Mouse (Mus musculus) G1E (cell line): ENCODE data around the gene Disc1. TPM values are rescaled to one million over a fixed set of nuclear protein-coding genes. Genes with fewer than 3 reads are reported as not detected.

Experiments used
- ATAC-seq: 2 replicates; pipeline ENCODE4 v1.8.0; 2016; ENCODE audit warnings: mild to moderate bottlenecking; ENCODE audit not compliant: insufficient number of reproducible peaks, poor library complexity, low FRiP score, severe bottlenecking; ENCODE audit errors: extremely low read depth
- DNase-seq: peaks from one replicate; pipeline ENCODE4 v3.0.0; 2012; ENCODE audit warnings: low spot score
- H3K27me3 ChIP-seq: 2 replicates; pipeline ENCODE4 v1.6.1; 2012; ENCODE audit warnings: mild to moderate bottlenecking, low read length, inconsistent platforms; ENCODE audit not compliant: insufficient read depth
- H3K36me3 ChIP-seq: replicated peaks from 2 replicates; pipeline ENCODE3; 2012; ENCODE audit warnings: mild to moderate bottlenecking, inconsistent platforms
- H3K4me1 ChIP-seq: 2 replicates; pipeline ENCODE4 v1.6.1; 2012; ENCODE audit warnings: low read depth, low read length, inconsistent platforms, mixed read lengths; ENCODE audit not compliant: insufficient read depth
- H3K4me3 ChIP-seq: 2 replicates; pipeline ENCODE4 v1.5.1; 2012; ENCODE audit warnings: low read depth, mild to moderate bottlenecking, inconsistent platforms, low read length, moderate library complexity, mixed read lengths
- H3K9me3 ChIP-seq: replicated peaks from 2 replicates; pipeline ENCODE4 v1.6.1; 2012; ENCODE audit warnings: inconsistent platforms
- CTCF ChIP-seq: IDR thresholded peaks from 2 replicates; pipeline ENCODE4 v1.5.1; 2012; ENCODE audit warnings: low read depth, low read length, inconsistent platforms, mixed read lengths
- GATA1 ChIP-seq: IDR thresholded peaks from 2 replicates; pipeline ENCODE4 v1.6.1; 2012; ENCODE audit warnings: borderline replicate concordance, low read length, inconsistent platforms, mixed read lengths
- GATA2 ChIP-seq: IDR thresholded peaks from 2 replicates; pipeline ENCODE4 v1.6.1; 2012; ENCODE audit warnings: low read depth, low read length, inconsistent platforms, borderline replicate concordance
- POLR2AphosphoS5 ChIP-seq: IDR thresholded peaks from 2 replicates; pipeline ENCODE4 v1.6.1; 2012; ENCODE audit warnings: low read depth, low read length, inconsistent platforms; ENCODE audit not compliant: insufficient replicate concordance
- TAL1 ChIP-seq: conservative IDR thresholded peaks from 2 replicates; pipeline ENCODE4 v1.6.1; 2012; ENCODE audit warnings: low read depth, low read length, inconsistent platforms, mixed read lengths
- polyA plus RNA-seq: library from polyadenylated mRNA; stranded (reverse); fragments of >175 nt; gene quantifications from 2 replicates; pipeline ENCODE4 v1.2.3, GENCODE M21; 2012
- total RNA-seq, 2 experiments: library from RNA; stranded (forward) in 1 of 2; stranded (reverse) in 1 of 2; fragments of 200-1000 nt in 1 of 2; fragments of >200 nt in 1 of 2; fragmentation: Nextera tagmentation in 1 of 2; gene quantifications; 2 replicates each; pipeline ENCODE4 v1.2.3; 2014 to 2017

Gene Disc1
- total and polyA plus RNA-seq, 3 experiments, result not detected

- Histone ChIP-seq H3K4me1 (no peaks in the 10 kb centered on the region), H3K36me3 (no peaks in the 10 kb centered on the region), H3K9me3 (peaks cover 65% of the 10 kb centered on the region), H3K27me3 (no peaks in the 10 kb centered on the region), H3K4me3 (no peak overlapping the region)
- no peak for DNase-seq
- no peak for ATAC-seq
- TF ChIP-seq GATA1, result no peak
- TF ChIP-seq TAL1, result no peak
- TF ChIP-seq GATA2, result no peak
- TF ChIP-seq CTCF, result no peak
- no peak for TF ChIP-seq POLR2AphosphoS5
Measured at GRCm38 (mm10) chr8:125272089-125272866, 218.3 kb downstream of the Disc1 start.

- H3K4me1 ChIP-seq, result no peaks in the 10 kb centered on the region
- DNase-seq, result no peak
- H3K9me3 ChIP-seq, result peaks cover 71% of the 10 kb centered on the region
- H3K27me3 ChIP-seq, result no peaks in the 10 kb centered on the region
- H3K36me3 ChIP-seq, result no peaks in the 10 kb centered on the region
- no peak for ATAC-seq
- no peak overlapping the region for H3K4me3 ChIP-seq
- no peak for TF ChIP-seq GATA2
- TF ChIP-seq POLR2AphosphoS5, result no peak
- no peak for TF ChIP-seq CTCF
- TF ChIP-seq GATA1, result no peak
- no peak for TF ChIP-seq TAL1
Measured at GRCm38 (mm10) chr8:125277071-125277682, 223.2 kb downstream of the Disc1 start.

GRCm38 (mm10) chr8:125279156-125279555 is 225.2 kb downstream of the Disc1 start:
- no peaks in the 10 kb centered on the region for H3K4me1 ChIP-seq
- H3K27me3 ChIP-seq, result no peaks in the 10 kb centered on the region
- H3K4me3 ChIP-seq, result no peak overlapping the region
- ATAC-seq, result no peak
- DNase-seq, result no peak
- H3K9me3 ChIP-seq, result peaks cover 79% of the 10 kb centered on the region
- H3K36me3 ChIP-seq, result no peaks in the 10 kb centered on the region
- TF ChIP-seq GATA1, result no peak
- TF ChIP-seq GATA2, result no peak
- TF ChIP-seq TAL1, result no peak
- TF ChIP-seq CTCF, result no peak
- TF ChIP-seq POLR2AphosphoS5, result no peak

GRCm38 (mm10) chr8:125279892-125280291 is 225.9 kb downstream of the Disc1 start:
- no peaks in the 10 kb centered on the region for H3K27me3 ChIP-seq
- no peaks in the 10 kb centered on the region for H3K4me1 ChIP-seq
- no peak overlapping the region for H3K4me3 ChIP-seq
- H3K9me3 ChIP-seq, result peaks cover 81% of the 10 kb centered on the region
- no peak for DNase-seq
- H3K36me3 ChIP-seq, result no peaks in the 10 kb centered on the region
- ATAC-seq, result no peak
- no peak for TF ChIP-seq CTCF
- TF ChIP-seq POLR2AphosphoS5, result no peak
- no peak for TF ChIP-seq TAL1
- TF ChIP-seq GATA1, result no peak
- TF ChIP-seq GATA2, result no peak

GRCm38 (mm10) chr8:125282531-125282930 is 228.5 kb downstream of the Disc1 start:
- no peaks in the 10 kb centered on the region for H3K36me3 ChIP-seq
- peaks cover 87% of the 10 kb centered on the region for H3K9me3 ChIP-seq
- H3K27me3 ChIP-seq, result no peaks in the 10 kb centered on the region
- ATAC-seq (no peak), DNase-seq (no peak)
- no peak overlapping the region; the same call in 1 of the 2 replicates for H3K4me3 ChIP-seq
- TF ChIP-seq TAL1 (no peak), GATA2 (no peak), POLR2AphosphoS5 (no peak), CTCF (no peak), GATA1 (no peak)
- H3K4me1 ChIP-seq, result no peaks in the 10 kb centered on the region

GRCm38 (mm10) chr8:125283542-125283941 is 229.5 kb downstream of the Disc1 start:
- TF ChIP-seq GATA1, result no peak
- TF ChIP-seq POLR2AphosphoS5, result no peak
- no peak for TF ChIP-seq TAL1
- no peak for TF ChIP-seq GATA2
- no peak for TF ChIP-seq CTCF
- Histone ChIP-seq H3K4me1 (no peaks in the 10 kb centered on the region), H3K9me3 (peaks cover 84% of the 10 kb centered on the region), H3K4me3 (no peak overlapping the region), H3K27me3 (no peaks in the 10 kb centered on the region), H3K36me3 (no peaks in the 10 kb centered on the region)
- ATAC-seq (no peak), DNase-seq (no peak)
